Mouse (Mus musculus) cerebral cortex, adult 2 months (tissue): Measurements from ENCODE around the gene Plod2.

Source experiments
- WGBS: fragments of 180-500 bp; shearing (Covaris S2); methylation state at CpG from one replicate; pipeline ENCODE4 v1.1.7; 2018; 5-methylcytosine and 5-hydroxymethylcytosine counted together

Gene Plod2

GRCm38 (mm10) chr9:92541977-92542561, at the start of gene Plod2:
TSS of gene Plod2 (plus strand) at chr9:92542223.
- 1% methylated on average over 63 of the region's 67 CpGs for WGBS

GRCm38 (mm10) chr9:92499710-92500410, 42.2 kb upstream of the Plod2 start:
- WGBS = 36% methylated on average over 12 of the region's 12 CpGs

GRCm38 (mm10) chr9:92504256-92504655, 37.8 kb upstream of the Plod2 start:
- 59% methylated on average over 3 of the region's 3 CpGs for WGBS

- WGBS = 70% methylated on average over 1 of the region's 1 CpGs
Measured at GRCm38 (mm10) chr9:92504889-92505288, 37.1 kb upstream of the Plod2 start.

GRCm38 (mm10) chr9:92517036-92517435, 25.0 kb upstream of the Plod2 start:
- WGBS = 97% methylated on average over 12 of the region's 12 CpGs

- WGBS = 88% methylated on average over 10 of the region's 10 CpGs
Measured at GRCm38 (mm10) chr9:92520751-92521150, 21.3 kb upstream of the Plod2 start.

- WGBS = 90% methylated on average over 4 of the region's 4 CpGs
Measured at GRCm38 (mm10) chr9:92524506-92524905, 17.5 kb upstream of the Plod2 start.

- 83% methylated on average over 3 of the region's 3 CpGs for WGBS
Measured at GRCm38 (mm10) chr9:92530055-92530454, 12.0 kb upstream of the Plod2 start.

GRCm38 (mm10) chr9:92537735-92538134, 4.3 kb upstream of the Plod2 start:
- 37% methylated on average over 6 of the region's 6 CpGs for WGBS

- 29% methylated on average over 6 of the region's 6 CpGs for WGBS
Measured at GRCm38 (mm10) chr9:92538216-92538615, 3.8 kb upstream of the Plod2 start.

GRCm38 (mm10) chr9:92542591-92543416, 781 bp downstream of the Plod2 start:
- 5% methylated on average over 31 of the region's 31 CpGs for WGBS

GRCm38 (mm10) chr9:92544146-92544545, 2.1 kb downstream of the Plod2 start:
- WGBS = 91% methylated on average over 1 of the region's 1 CpGs

GRCm38 (mm10) chr9:92545021-92545420, 3.0 kb downstream of the Plod2 start:
- WGBS = 83% methylated on average over 6 of the region's 6 CpGs

GRCm38 (mm10) chr9:92546446-92546845, 4.4 kb downstream of the Plod2 start:
- WGBS = 82% methylated on average over 8 of the region's 8 CpGs

- 67% methylated on average over 2 of the region's 2 CpGs for WGBS
Measured at GRCm38 (mm10) chr9:92547106-92547505, 5.1 kb downstream of the Plod2 start.

- WGBS = 96% methylated on average over 7 of the region's 7 CpGs
Measured at GRCm38 (mm10) chr9:92547821-92548220, 5.8 kb downstream of the Plod2 start.

GRCm38 (mm10) chr9:92548603-92549002, 6.6 kb downstream of the Plod2 start:
- WGBS = 88% methylated on average over 9 of the region's 9 CpGs

GRCm38 (mm10) chr9:92549811-92550490, 7.9 kb downstream of the Plod2 start:
- WGBS = 73% methylated on average over 11 of the region's 11 CpGs

- WGBS = 84% methylated on average over 2 of the region's 2 CpGs
Measured at GRCm38 (mm10) chr9:92550981-92551380, 9.0 kb downstream of the Plod2 start.

- WGBS = 94% methylated on average over 4 of the region's 4 CpGs
Measured at GRCm38 (mm10) chr9:92551666-92552065, 9.6 kb downstream of the Plod2 start.

GRCm38 (mm10) chr9:92552691-92553090, 10.7 kb downstream of the Plod2 start:
- 94% methylated on average over 3 of the region's 3 CpGs for WGBS
